Mouse (Mus musculus) MEL (cell line): Measurements from ENCODE around the gene Fas. TPM values are rescaled to one million over a fixed set of nuclear protein-coding genes. Genes with fewer than 3 reads are reported as not detected.

ENCODE experiments used
- DNase-seq: peaks from one replicate; pipeline ENCODE4 v3.0.0; 2011; ENCODE audit warnings: low read depth, low spot score
- H3K27ac ChIP-seq: 2 replicates; pipeline ENCODE4 v1.5.1; 2012; ENCODE audit warnings: low read depth, mild to moderate bottlenecking, control low read depth, low read length, moderate library complexity; ENCODE audit not compliant: control insufficient read depth
- H3K27me3 ChIP-seq, 2 experiments: fragments of 150-350 bp in 1 of 2; sonication (generic) in 1 of 2; 2 replicates each; pipeline ENCODE4 v1.6.1; 2012; ENCODE audit warnings: low read length in 2 of 2, mild to moderate bottlenecking in 2 of 2, improper control_type of control experiment in 1 of 2, moderate library complexity in 1 of 2; ENCODE audit not compliant: insufficient read depth in 2 of 2, control insufficient read depth in 1 of 2
- H3K36me3 ChIP-seq, 2 experiments: 2 replicates each; pipeline ENCODE4 v1.6.1; 2012 to 2014; ENCODE audit warnings: low read length in 2 of 2, improper control_type of control experiment in 1 of 2, inconsistent platforms in 1 of 2, mild to moderate bottlenecking in 1 of 2; ENCODE audit not compliant: insufficient read depth in 2 of 2, control insufficient read depth in 1 of 2
- H3K4me1 ChIP-seq, 2 experiments: fragments of 150-350 bp in 1 of 2; sonication (generic) in 1 of 2; 2 replicates each; pipeline ENCODE4 v1.6.1; 2012; ENCODE audit warnings: low read length in 2 of 2, improper control_type of control experiment in 1 of 2, mild to moderate bottlenecking in 1 of 2; ENCODE audit not compliant: insufficient read depth in 2 of 2, control insufficient read depth in 1 of 2
- H3K4me3 ChIP-seq, 2 experiments: fragments of 150-350 bp in 1 of 2; sonication (generic) in 1 of 2; 2 replicates each; pipeline ENCODE4 v1.5.1; 2012; ENCODE audit warnings: low read depth in 2 of 2, low read length in 2 of 2, mild to moderate bottlenecking in 2 of 2, moderate library complexity in 2 of 2, control low read depth in 1 of 2, improper control_type of control experiment in 1 of 2; ENCODE audit not compliant: control insufficient read depth in 1 of 2, insufficient read depth in 1 of 2
- H3K79me2 ChIP-seq: 2 replicates; pipeline ENCODE4 v1.6.1; 2012; ENCODE audit warnings: mild to moderate bottlenecking, low read length, moderate library complexity; ENCODE audit not compliant: control insufficient read depth, poor library complexity, insufficient read depth
- H3K9ac ChIP-seq: 2 replicates; pipeline ENCODE4 v1.6.1; 2012; ENCODE audit warnings: low read depth, mild to moderate bottlenecking, control low read depth, low read length, moderate library complexity; ENCODE audit not compliant: control insufficient read depth, poor library complexity, severe bottlenecking
- H3K9me3 ChIP-seq: fragments of 150-350 bp; sonication (generic); replicated peaks from 2 replicates; pipeline ENCODE4 v1.6.1; 2012; ENCODE audit warnings: mild to moderate bottlenecking, low read length, improper control_type of control experiment, moderate library complexity; ENCODE audit not compliant: insufficient read depth
- BHLHE40 ChIP-seq: IDR thresholded peaks from 2 replicates; pipeline ENCODE4 v1.6.1; 2012; ENCODE audit warnings: low read depth, mild to moderate bottlenecking, inconsistent platforms, low read length, improper control_type of control experiment, borderline replicate concordance
- CHD1 ChIP-seq: IDR thresholded peaks from 2 replicates; pipeline ENCODE4 v1.6.1; 2012; ENCODE audit warnings: low read depth, mild to moderate bottlenecking, inconsistent platforms, low read length, improper control_type of control experiment
- CTCF ChIP-seq, 3 experiments: IDR thresholded peaks in 2 of 3; conservative IDR thresholded peaks in 1 of 3; 2 replicates each; pipeline ENCODE4 v1.5.1; 2011 to 2012; ENCODE audit warnings: low read length in 3 of 3, low read depth in 2 of 3, mild to moderate bottlenecking in 2 of 3, improper control_type of control experiment in 1 of 3, inconsistent platforms in 1 of 3, mixed read lengths in 1 of 3, moderate library complexity in 1 of 3; ENCODE audit not compliant: control insufficient read depth in 1 of 3, insufficient read depth in 1 of 3, poor library complexity in 1 of 3, severe bottlenecking in 1 of 3
- E2F4 ChIP-seq: IDR thresholded peaks from 2 replicates; pipeline ENCODE4 v1.6.1; 2011; ENCODE audit warnings: low read depth, low read length, improper control_type of control experiment, borderline replicate concordance
- ELF1 ChIP-seq: IDR thresholded peaks from 2 replicates; pipeline ENCODE4 v1.6.1; 2014; ENCODE audit warnings: low read depth, mild to moderate bottlenecking, inconsistent platforms, low read length, improper control_type of control experiment, moderate library complexity
- EP300 ChIP-seq, 2 experiments: IDR thresholded peaks; 2 replicates each; pipeline ENCODE4 v1.6.1; 2011; ENCODE audit warnings: improper control_type of control experiment in 2 of 2, low read length in 2 of 2, low read depth in 1 of 2, mild to moderate bottlenecking in 1 of 2
- ETS1 ChIP-seq: IDR thresholded peaks from 2 replicates; pipeline ENCODE4 v1.6.1; 2012; ENCODE audit warnings: low read depth, mild to moderate bottlenecking, inconsistent platforms, low read length, improper control_type of control experiment, moderate library complexity
- GATA1 ChIP-seq: IDR thresholded peaks from 2 replicates; pipeline ENCODE4 v1.6.1; 2011; ENCODE audit warnings: low read depth, low read length, improper control_type of control experiment
- JUND ChIP-seq: IDR thresholded peaks from 2 replicates; pipeline ENCODE4 v1.6.1; 2011; ENCODE audit warnings: low read depth, mild to moderate bottlenecking, improper control_type of control experiment, low read length
- MAFK ChIP-seq: IDR thresholded peaks from 2 replicates; pipeline ENCODE4 v1.6.1; 2011; ENCODE audit warnings: low read depth, mild to moderate bottlenecking, low read length, improper control_type of control experiment, borderline replicate concordance
- MEF2A ChIP-seq: IDR thresholded peaks from 2 replicates; pipeline ENCODE4 v1.6.1; 2014; ENCODE audit warnings: low read depth, mild to moderate bottlenecking, inconsistent platforms, low read length, improper control_type of control experiment; ENCODE audit not compliant: poor library complexity, insufficient replicate concordance, severe bottlenecking; ENCODE audit errors: extremely low read depth
- MXI1 ChIP-seq: IDR thresholded peaks from 2 replicates; pipeline ENCODE4 v1.6.1; 2011; ENCODE audit warnings: mild to moderate bottlenecking, low read depth, low read length, improper control_type of control experiment
- MYC ChIP-seq: IDR thresholded peaks from 2 replicates; pipeline ENCODE4 v1.6.1; 2011; ENCODE audit warnings: low read depth, mild to moderate bottlenecking, low read length, improper control_type of control experiment, moderate library complexity
- NELFE ChIP-seq: IDR thresholded peaks from 2 replicates; pipeline ENCODE4 v1.6.1; 2011; ENCODE audit warnings: low read depth, low read length, improper control_type of control experiment
- NRF1 ChIP-seq: IDR thresholded peaks from 2 replicates; pipeline ENCODE4 v1.6.1; 2014; ENCODE audit warnings: low read depth, mild to moderate bottlenecking, inconsistent platforms, low read length, improper control_type of control experiment, moderate library complexity; ENCODE audit not compliant: poor library complexity, insufficient read depth, severe bottlenecking
- POLR2A ChIP-seq, 2 experiments: IDR thresholded peaks; 2 replicates each; pipeline ENCODE4 v1.6.1; 2011 to 2012; ENCODE audit warnings: low read length in 2 of 2, mild to moderate bottlenecking in 2 of 2, control low read depth in 1 of 2, improper control_type of control experiment in 1 of 2, low read depth in 1 of 2, moderate library complexity in 1 of 2; ENCODE audit not compliant: control insufficient read depth in 1 of 2, insufficient read depth in 1 of 2, poor library complexity in 1 of 2
- POLR2AphosphoS2 ChIP-seq: IDR thresholded peaks from 2 replicates; pipeline ENCODE4 v1.6.1; 2011; ENCODE audit warnings: low read length, improper control_type of control experiment
- POLR2AphosphoS5 ChIP-seq: IDR thresholded peaks from 2 replicates; pipeline ENCODE4 v1.6.1; 2012; ENCODE audit warnings: low read depth, borderline replicate concordance, mild to moderate bottlenecking, inconsistent platforms, low read length, moderate library complexity, mixed read lengths
- RAD21 ChIP-seq: IDR thresholded peaks from 2 replicates; pipeline ENCODE4 v1.6.1; 2011; ENCODE audit warnings: mild to moderate bottlenecking, low read depth, low read length, improper control_type of control experiment
- SIN3A ChIP-seq: IDR thresholded peaks from 2 replicates; pipeline ENCODE4 v1.6.1; 2012; ENCODE audit warnings: low read length, improper control_type of control experiment, inconsistent platforms
- SMC3 ChIP-seq: IDR thresholded peaks from 2 replicates; pipeline ENCODE4 v1.6.1; 2011; ENCODE audit warnings: low read depth, low read length, improper control_type of control experiment
- TBP ChIP-seq: IDR thresholded peaks from 2 replicates; pipeline ENCODE4 v1.8.0; 2011; ENCODE audit warnings: low read depth, low read length, improper control_type of control experiment
- TCF12 ChIP-seq: IDR thresholded peaks from 2 replicates; pipeline ENCODE4 v1.6.1; 2014; ENCODE audit warnings: low read depth, mild to moderate bottlenecking, inconsistent platforms, low read length, improper control_type of control experiment, moderate library complexity
- UBTF ChIP-seq: IDR thresholded peaks from 2 replicates; pipeline ENCODE4 v1.6.1; 2012; ENCODE audit warnings: low read depth, mild to moderate bottlenecking, inconsistent platforms, low read length, improper control_type of control experiment, moderate library complexity, borderline replicate concordance; ENCODE audit not compliant: insufficient read depth
- USF1 ChIP-seq: IDR thresholded peaks from 2 replicates; pipeline ENCODE4 v1.6.1; 2014; ENCODE audit warnings: low read depth, mild to moderate bottlenecking, inconsistent platforms, low read length, improper control_type of control experiment, moderate library complexity
- USF2 ChIP-seq, 2 experiments: IDR thresholded peaks; 2 replicates each; pipeline ENCODE4 v1.6.1; 2011 to 2012; ENCODE audit warnings: improper control_type of control experiment in 2 of 2, low read length in 2 of 2, borderline replicate concordance in 1 of 2, inconsistent platforms in 1 of 2, low read depth in 1 of 2, mild to moderate bottlenecking in 1 of 2; ENCODE audit not compliant: insufficient read depth in 1 of 2
- ZC3H11A ChIP-seq: IDR thresholded peaks from 2 replicates; pipeline ENCODE4 v1.6.1; 2012; ENCODE audit warnings: low read depth, mild to moderate bottlenecking, inconsistent platforms, low read length, improper control_type of control experiment
- ZKSCAN1 ChIP-seq: IDR thresholded peaks from 2 replicates; pipeline ENCODE4 v1.6.1; 2012; ENCODE audit warnings: low read depth, mild to moderate bottlenecking, inconsistent platforms, low read length, improper control_type of control experiment, moderate library complexity
- polyA plus RNA-seq, 2 experiments: library from polyadenylated mRNA; stranded (reverse) in 1 of 2; unstranded in 1 of 2; fragments of >175 nt in 1 of 2; fragments of >200 nt in 1 of 2; gene quantifications; 2 replicates each; pipeline versions ENCODE4 v1.2.1 to v1.2.4; 2012; ENCODE audit warnings: low replicate concordance in 2 of 2, low read depth in 1 of 2; ENCODE audit not compliant: insufficient read length in 2 of 2, insufficient read depth in 1 of 2, missing spikeins in 1 of 2
- total RNA-seq: library from RNA; depleted of rRNA; stranded (reverse); fragments of 300-350 nt; gene quantifications from 2 replicates; pipeline ENCODE4 v1.2.3, GENCODE M21; 2012

Gene Fas
- total and polyA plus RNA-seq, 3 experiments: not detected

GRCm38 (mm10) chr19:34278078-34278477 is 12.4 kb upstream of the Fas start:
- Histone ChIP-seq H3K4me3 (no peak overlapping the region), H3K9ac (no peak overlapping the region)

GRCm38 (mm10) chr19:34283614-34284013 is 6.9 kb upstream of the Fas start:
- TF ChIP-seq POLR2AphosphoS5 (no peak), UBTF (no peak), POLR2A (IDR thresholded peaks at IDR 0.05; ENCODE audit: control insufficient read depth in 1 of 2, insufficient read depth in 1 of 2, low read depth in 1 of 2, low read length in 2 of 2, poor library complexity in 1 of 2) (no peak), SIN3A (no peak), JUND (no peak), POLR2AphosphoS2 (no peak), ZC3H11A (no peak), CTCF (IDR thresholded peaks at IDR 0.05 in 2 of 3, conservative IDR thresholded peaks at IDR 0.05 in 1 of 3; ENCODE audit: control insufficient read depth in 1 of 3, insufficient read depth in 1 of 3, low read depth in 2 of 3, low read length in 3 of 3, poor library complexity in 1 of 3, severe bottlenecking in 1 of 3) (no peak), TBP (no peak), NRF1 (no peak), ZKSCAN1 (no peak), ELF1 (no peak), MXI1 (no peak), ETS1 (no peak), SMC3 (no peak), RAD21 (no peak), CHD1 (no peak), MAFK (no peak)
- no peak overlapping the region for H3K9ac ChIP-seq
- H3K79me2 ChIP-seq: no peaks in the 10 kb centered on the region
- peaks cover 2 to 10% of the 10 kb centered on the region in 2 experiments; a peak in 3 of 4 replicates for H3K27me3 ChIP-seq
- no peaks in the 10 kb centered on the region for H3K9me3 ChIP-seq
- no peak overlapping the region for H3K27ac ChIP-seq
- DNase-seq: no peak
- no peaks in the 10 kb centered on the region; a peak in 1 of 4 replicates for H3K4me1 ChIP-seq
- H3K36me3 ChIP-seq: no peaks in the 10 kb centered on the region
- no peak overlapping the region for H3K4me3 ChIP-seq

More at GRCm38 (mm10) chr19:34278078-34278477, 12.4 kb upstream of the Fas start:
- TF ChIP-seq BHLHE40 (no peak), USF2 (IDR thresholded peaks at IDR 0.05; ENCODE audit: borderline replicate concordance in 1 of 2, insufficient read depth in 1 of 2, low read depth in 1 of 2, low read length in 2 of 2) (no peak), MEF2A (no peak), POLR2AphosphoS5 (no peak), E2F4 (no peak), USF1 (no peak), TCF12 (no peak), JUND (no peak), NELFE (no peak), MYC (no peak), UBTF (no peak), EP300 (IDR thresholded peaks at IDR 0.05; ENCODE audit: low read depth in 1 of 2, low read length in 2 of 2) (no peak), ETS1 (no peak), ZKSCAN1 (no peak), GATA1 (no peak), RAD21 (no peak), MAFK (no peak)
- peaks cover 2 to 10% of the 10 kb centered on the region in 2 experiments; a peak in 3 of 4 replicates for H3K27me3 ChIP-seq
- H3K36me3 ChIP-seq: no peaks in the 10 kb centered on the region
- no peaks in the 10 kb centered on the region for H3K4me1 ChIP-seq
- H3K27ac ChIP-seq: no peak overlapping the region
- H3K79me2 ChIP-seq: no peaks in the 10 kb centered on the region
- no peaks in the 10 kb centered on the region for H3K9me3 ChIP-seq
- no peak for DNase-seq
